Mouse (Mus musculus) forebrain, embryonic 10.5 days (tissue): ENCODE measurements around the gene Wwc2. TPM values are rescaled to one million over a fixed set of nuclear protein-coding genes. Genes with fewer than 3 reads are reported as not detected.

Experiments used
- DNase-seq: peaks from one replicate; pipeline ENCODE4 v3.0.0-alpha.2; 2017; ENCODE audit warnings: low spot score; ENCODE audit errors: extremely low spot score
- H3K27ac ChIP-seq: fragments of 300-500 bp; sonication (generic); 2 replicates; pipeline ENCODE4 v1.5.1; 2016; ENCODE audit warnings: mild to moderate bottlenecking
- H3K27me3 ChIP-seq: fragments of 300-500 bp; sonication (generic); 2 replicates; pipeline ENCODE4 v1.6.1; 2016; ENCODE audit warnings: mild to moderate bottlenecking; ENCODE audit not compliant: poor library complexity, severe bottlenecking
- H3K36me3 ChIP-seq: fragments of 300-500 bp; sonication (generic); replicated peaks from 2 replicates; pipeline ENCODE4 v1.6.1; 2016; ENCODE audit warnings: mild to moderate bottlenecking, moderate library complexity
- H3K4me1 ChIP-seq: fragments of 300-500 bp; sonication (generic); 2 replicates; pipeline ENCODE4 v1.6.1; 2016
- H3K4me3 ChIP-seq: fragments of 300-500 bp; sonication (generic); 2 replicates; pipeline ENCODE4 v1.5.1; 2016; ENCODE audit warnings: mild to moderate bottlenecking, moderate library complexity
- H3K9me3 ChIP-seq: fragments of 300-500 bp; sonication (generic); 2 replicates; pipeline ENCODE4 v1.6.1; 2016; ENCODE audit warnings: mild to moderate bottlenecking, moderate library complexity
- WGBS: fragments of 180-500 bp; shearing (Covaris S2); methylation state at CpG from one replicate; pipeline ENCODE4 v1.1.7; 2016; 5-methylcytosine and 5-hydroxymethylcytosine counted together
- polyA plus RNA-seq: library from polyadenylated mRNA; unstranded; fragments of >200 nt; fragmentation: Nextera tagmentation; extraction: Ambion mirVana; gene quantifications from 2 replicates; pipeline ENCODE4 v1.2.1, GENCODE M21; 2016

The Wwc2 gene
- polyA plus RNA-seq, 1 experiment from 2014 or later: 7.8 TPM

GRCm38 (mm10) chr8:47929615-47930014 is 61.1 kb downstream of the Wwc2 start:
- peaks cover 30% of the 10 kb centered on the region for H3K4me1 ChIP-seq
- no peaks in the 10 kb centered on the region for H3K36me3 ChIP-seq
- no peak overlapping the region for H3K27ac ChIP-seq
- WGBS: 95% methylated on average over 12 of the region's 12 CpGs
- no peaks in the 10 kb centered on the region for H3K9me3 ChIP-seq
- no peaks in the 10 kb centered on the region for H3K27me3 ChIP-seq
- no peak overlapping the region for H3K4me3 ChIP-seq
- DNase-seq: no peak

- WGBS: 93% methylated on average over 12 of the region's 12 CpGs
- no peaks in the 10 kb centered on the region for H3K27me3 ChIP-seq
Observed at GRCm38 (mm10) chr8:47928604-47929185, 62.0 kb downstream of the Wwc2 start.

GRCm38 (mm10) chr8:47924921-47925320 is 65.8 kb downstream of the Wwc2 start:
- 87% methylated on average over 6 of the region's 6 CpGs for WGBS
- H3K27me3 ChIP-seq: no peaks in the 10 kb centered on the region
- no peaks in the 10 kb centered on the region for H3K9me3 ChIP-seq
- H3K4me1 ChIP-seq: peaks cover 5% of the 10 kb centered on the region; the same call in 1 of the 2 replicates
- no peak overlapping the region for H3K27ac ChIP-seq
- H3K4me3 ChIP-seq: no peak overlapping the region
- H3K36me3 ChIP-seq: peaks cover 8% of the 10 kb centered on the region
- DNase-seq: no peak

More at GRCm38 (mm10) chr8:47928604-47929185, 62.0 kb downstream of the Wwc2 start:
- no peak overlapping the region for H3K27ac ChIP-seq
- no peak for DNase-seq
- no peaks in the 10 kb centered on the region for H3K36me3 ChIP-seq
- H3K9me3 ChIP-seq: no peaks in the 10 kb centered on the region
- peaks cover 22% of the 10 kb centered on the region for H3K4me1 ChIP-seq
- H3K4me3 ChIP-seq: no peak overlapping the region

- Histone ChIP-seq H3K27me3 (no peaks in the 10 kb centered on the region), H3K9me3 (no peaks in the 10 kb centered on the region), H3K27ac (no peak overlapping the region), H3K36me3 (peaks cover 16% of the 10 kb centered on the region), H3K4me1 (peaks cover 5% of the 10 kb centered on the region; the same call in 1 of the 2 replicates), H3K4me3 (no peak overlapping the region)
- 83% methylated on average over 10 of the region's 10 CpGs for WGBS
- no peak for DNase-seq
Observed at GRCm38 (mm10) chr8:47922816-47923215, 67.9 kb downstream of the Wwc2 start.

- H3K4me1 ChIP-seq: peaks cover 5% of the 10 kb centered on the region; the same call in 1 of the 2 replicates
- WGBS: 78% methylated on average over 4 of the region's 4 CpGs
- DNase-seq: no peak
- H3K27me3 ChIP-seq: no peaks in the 10 kb centered on the region
- H3K4me3 ChIP-seq: no peak overlapping the region
- H3K36me3 ChIP-seq: peaks cover 20% of the 10 kb centered on the region
- no peaks in the 10 kb centered on the region for H3K9me3 ChIP-seq
- no peak overlapping the region for H3K27ac ChIP-seq
Observed at GRCm38 (mm10) chr8:47922011-47922410, 68.7 kb downstream of the Wwc2 start.

GRCm38 (mm10) chr8:47920575-47921144 is 70.1 kb downstream of the Wwc2 start:
- DNase-seq: no peak
- Histone ChIP-seq H3K27me3 (no peaks in the 10 kb centered on the region), H3K4me1 (peaks cover 5% of the 10 kb centered on the region; the same call in 1 of the 2 replicates), H3K4me3 (no peak overlapping the region), H3K36me3 (peaks cover 20% of the 10 kb centered on the region), H3K27ac (no peak overlapping the region), H3K9me3 (no peaks in the 10 kb centered on the region)
- WGBS: 92% methylated on average over 6 of the region's 6 CpGs

- H3K4me3 ChIP-seq: no peak overlapping the region
- H3K27ac ChIP-seq: no peak overlapping the region
- 87% methylated on average over 19 of the region's 19 CpGs for WGBS
- H3K9me3 ChIP-seq: no peaks in the 10 kb centered on the region
- peaks cover 24% of the 10 kb centered on the region for H3K36me3 ChIP-seq
- H3K27me3 ChIP-seq: no peaks in the 10 kb centered on the region
- no peak for DNase-seq
- peaks cover 5% of the 10 kb centered on the region; the same call in 1 of the 2 replicates for H3K4me1 ChIP-seq
Observed at GRCm38 (mm10) chr8:47917060-47918035, 73.4 kb downstream of the Wwc2 start.

GRCm38 (mm10) chr8:47915521-47915920 is 75.2 kb downstream of the Wwc2 start:
- 89% methylated on average over 2 of the region's 2 CpGs for WGBS
- H3K27me3 ChIP-seq: no peaks in the 10 kb centered on the region

GRCm38 (mm10) chr8:47914946-47915345 is 75.8 kb downstream of the Wwc2 start:
- no peak overlapping the region for H3K4me3 ChIP-seq
- WGBS: 90% methylated on average over 7 of the region's 7 CpGs
- DNase-seq: no peak
- H3K27me3 ChIP-seq: no peaks in the 10 kb centered on the region
- no peaks in the 10 kb centered on the region for H3K4me1 ChIP-seq
- H3K27ac ChIP-seq: 0 out of 2 replicates have a peak overlapping the region, but pooled peaks have one; percentile 25
- H3K9me3 ChIP-seq: peaks cover under 1% of the 10 kb centered on the region; the same call in 1 of the 2 replicates
- peaks cover 16% of the 10 kb centered on the region for H3K36me3 ChIP-seq

More at GRCm38 (mm10) chr8:47915521-47915920, 75.2 kb downstream of the Wwc2 start:
- no peaks in the 10 kb centered on the region for H3K9me3 ChIP-seq
- H3K4me1 ChIP-seq: no peaks in the 10 kb centered on the region
- H3K27ac ChIP-seq: no peak overlapping the region
- H3K4me3 ChIP-seq: no peak overlapping the region
- peaks cover 22% of the 10 kb centered on the region for H3K36me3 ChIP-seq
- DNase-seq: no peak

GRCm38 (mm10) chr8:47914161-47914560 is 76.6 kb downstream of the Wwc2 start:
- no peak for DNase-seq
- 92% methylated on average over 8 of the region's 8 CpGs for WGBS
- Histone ChIP-seq H3K4me3 (no peak overlapping the region), H3K27me3 (no peaks in the 10 kb centered on the region), H3K9me3 (peaks cover 7% of the 10 kb centered on the region; the same call in 1 of the 2 replicates), H3K36me3 (peaks cover 20% of the 10 kb centered on the region; the same call in 1 of the 2 replicates), H3K27ac (no peak overlapping the region), H3K4me1 (no peaks in the 10 kb centered on the region)

GRCm38 (mm10) chr8:47913621-47914020 is 77.1 kb downstream of the Wwc2 start:
- H3K36me3 ChIP-seq: peaks cover 16% of the 10 kb centered on the region; the same call in 1 of the 2 replicates
- H3K9me3 ChIP-seq: peaks cover 7% of the 10 kb centered on the region; the same call in 1 of the 2 replicates
- WGBS: 90% methylated on average over 9 of the region's 9 CpGs
- H3K4me1 ChIP-seq: no peaks in the 10 kb centered on the region
- no peaks in the 10 kb centered on the region for H3K27me3 ChIP-seq
- no peak overlapping the region for H3K27ac ChIP-seq
- DNase-seq: no peak
- no peak overlapping the region for H3K4me3 ChIP-seq

GRCm38 (mm10) chr8:47909681-47910080 is 81.0 kb downstream of the Wwc2 start:
- H3K36me3 ChIP-seq: peaks cover 7% of the 10 kb centered on the region; the same call in 1 of the 2 replicates
- 93% methylated on average over 11 of the region's 11 CpGs for WGBS
- DNase-seq: no peak

More at GRCm38 (mm10) chr8:47909681-47910080, 81.0 kb downstream of the Wwc2 start:
- no peaks in the 10 kb centered on the region for H3K27me3 ChIP-seq
- H3K4me3 ChIP-seq: no peak overlapping the region
- no peak overlapping the region for H3K27ac ChIP-seq
- H3K4me1 ChIP-seq: no peaks in the 10 kb centered on the region
- peaks cover 7% of the 10 kb centered on the region; the same call in 1 of the 2 replicates for H3K9me3 ChIP-seq
